Mouse (Mus musculus) brain, embryonic 18.5 days (tissue): ENCODE data around the gene Spats2.
"Not testable (repeated sequence)": the region's sequence is repeated elsewhere in the genome, so short reads cannot be mapped to it uniquely, and the experiment has no call there.

Experiments used
- DNase-seq: peaks from one replicate; pipeline ENCODE4 v3.0.0-alpha.2; 2012; ENCODE audit warnings: low read depth, low spot score

The Spats2 gene

DNA sequence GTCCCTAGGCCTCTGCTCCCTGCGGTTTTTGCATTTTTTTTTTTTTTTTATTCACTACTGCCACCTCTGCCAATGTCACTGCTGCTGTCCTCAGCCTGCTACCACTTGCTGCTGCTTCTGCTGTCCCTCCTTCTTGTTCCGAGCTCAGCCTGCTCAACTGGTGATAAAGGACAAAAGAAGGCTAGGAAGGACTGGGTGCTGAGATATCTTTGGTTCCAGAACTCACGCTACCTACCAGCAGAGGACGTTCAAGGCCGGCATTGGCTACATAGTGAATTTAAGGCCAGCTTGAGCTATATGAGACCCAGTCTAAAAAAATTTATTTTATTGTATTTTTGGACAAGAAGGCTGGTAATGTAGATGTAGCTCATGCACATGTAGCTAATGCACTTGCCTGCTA, 12.7 kb downstream of the Spats2 start:
- no peak for DNase-seq

DNA sequence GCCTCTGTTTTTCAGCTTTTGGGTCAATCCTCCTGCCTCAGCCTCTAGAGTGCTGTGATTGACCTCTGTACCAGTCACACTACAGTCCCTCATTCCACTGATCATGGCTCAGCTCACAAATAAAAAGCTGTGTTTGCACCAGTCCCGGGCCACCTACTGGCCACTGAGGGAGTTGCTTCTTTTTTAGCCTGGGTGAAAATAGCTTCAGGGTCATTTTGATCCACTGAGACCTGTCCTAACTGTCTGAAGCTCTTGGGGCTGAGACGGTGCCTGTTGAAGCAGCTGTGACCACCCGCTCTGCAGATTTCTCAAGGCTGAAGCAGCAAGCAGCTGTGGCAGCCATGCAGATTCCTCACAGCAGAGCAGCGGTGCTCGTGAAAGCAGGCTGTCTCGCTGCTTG, 14.0 kb downstream of the Spats2 start:
- no peak for DNase-seq

DNA sequence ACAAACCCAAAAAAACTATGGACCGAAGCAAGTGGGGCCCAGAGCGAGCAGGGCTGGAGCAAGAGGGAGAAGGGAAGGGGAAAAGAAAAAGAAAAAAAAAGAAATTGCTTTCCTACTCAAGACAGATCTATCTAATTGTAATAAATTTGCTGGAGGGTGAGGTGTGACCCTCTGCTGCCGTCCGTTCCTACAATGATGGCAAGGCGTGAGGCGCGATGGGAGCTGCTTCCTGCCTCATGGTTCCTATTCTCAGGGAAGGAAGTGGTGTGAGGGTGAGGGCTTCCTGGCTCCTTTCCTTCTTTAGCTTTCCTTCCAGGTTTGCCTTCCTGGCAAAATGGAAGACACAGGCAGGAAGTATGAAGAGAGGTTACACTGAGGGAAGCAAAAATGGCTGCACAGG, 24.8 kb downstream of the Spats2 start:
- no peak for DNase-seq

DNA sequence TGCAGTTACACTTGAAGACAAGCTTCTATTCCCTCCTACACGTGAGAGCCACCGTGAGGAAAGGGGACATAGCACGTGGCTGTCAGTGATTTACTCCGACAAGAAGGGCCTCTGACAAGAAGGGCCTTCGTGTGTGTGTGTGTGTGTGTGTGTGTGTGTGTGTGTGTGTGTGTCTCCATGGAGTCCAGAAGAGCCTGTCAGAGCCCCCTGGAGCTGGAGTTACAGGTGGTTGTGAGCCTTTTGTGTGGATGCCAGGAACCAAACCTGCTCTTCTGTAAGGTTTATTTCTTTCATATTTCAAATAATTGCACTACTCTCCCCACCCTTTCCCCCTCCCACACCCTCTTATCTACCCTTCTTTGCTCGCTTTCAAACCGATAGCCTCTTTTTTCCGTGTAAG, 25.6 kb downstream of the Spats2 start:
- no peak for DNase-seq

DNA sequence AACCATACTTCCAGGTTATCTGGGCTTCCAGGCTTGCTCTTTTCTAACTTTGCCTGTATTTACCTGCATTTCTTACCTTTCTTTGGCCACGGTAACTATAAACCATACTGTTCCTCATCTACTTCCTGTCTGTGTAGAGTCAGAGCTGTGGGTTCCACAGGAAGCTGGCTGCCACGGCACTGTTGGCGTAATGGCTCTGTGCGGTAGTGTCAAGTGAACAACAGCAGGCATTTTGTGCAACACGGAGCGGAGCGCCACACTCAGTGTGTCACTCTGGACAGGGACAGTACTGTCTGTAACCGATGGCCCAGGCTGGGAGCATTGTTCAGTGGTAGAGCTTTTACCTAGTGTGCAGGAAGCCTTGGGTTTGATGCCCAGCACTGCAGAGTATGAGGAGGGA, 27.8 kb downstream of the Spats2 start:
- no peak for DNase-seq

DNA sequence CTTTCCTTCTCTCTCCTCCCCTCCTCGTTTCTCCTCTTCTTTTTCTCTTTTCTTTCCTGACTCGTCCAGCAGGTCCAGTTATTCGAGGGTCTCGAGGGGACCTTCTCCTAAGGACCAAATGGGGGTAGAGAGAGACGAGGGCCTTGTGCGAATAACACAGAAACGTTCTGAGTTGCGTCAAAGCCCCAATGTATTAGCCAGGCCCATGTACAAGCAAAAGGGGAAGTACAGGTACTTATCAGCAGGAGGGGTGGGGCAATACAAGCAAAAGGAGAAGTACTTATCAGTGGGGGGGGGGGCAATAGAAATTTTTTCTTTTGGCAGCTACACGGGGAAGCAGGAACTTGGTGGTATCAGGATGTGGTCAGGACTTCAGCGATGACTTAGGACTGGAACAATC, 28.8 kb downstream of the Spats2 start:
- DNase-seq: not testable (repeated sequence)

DNA sequence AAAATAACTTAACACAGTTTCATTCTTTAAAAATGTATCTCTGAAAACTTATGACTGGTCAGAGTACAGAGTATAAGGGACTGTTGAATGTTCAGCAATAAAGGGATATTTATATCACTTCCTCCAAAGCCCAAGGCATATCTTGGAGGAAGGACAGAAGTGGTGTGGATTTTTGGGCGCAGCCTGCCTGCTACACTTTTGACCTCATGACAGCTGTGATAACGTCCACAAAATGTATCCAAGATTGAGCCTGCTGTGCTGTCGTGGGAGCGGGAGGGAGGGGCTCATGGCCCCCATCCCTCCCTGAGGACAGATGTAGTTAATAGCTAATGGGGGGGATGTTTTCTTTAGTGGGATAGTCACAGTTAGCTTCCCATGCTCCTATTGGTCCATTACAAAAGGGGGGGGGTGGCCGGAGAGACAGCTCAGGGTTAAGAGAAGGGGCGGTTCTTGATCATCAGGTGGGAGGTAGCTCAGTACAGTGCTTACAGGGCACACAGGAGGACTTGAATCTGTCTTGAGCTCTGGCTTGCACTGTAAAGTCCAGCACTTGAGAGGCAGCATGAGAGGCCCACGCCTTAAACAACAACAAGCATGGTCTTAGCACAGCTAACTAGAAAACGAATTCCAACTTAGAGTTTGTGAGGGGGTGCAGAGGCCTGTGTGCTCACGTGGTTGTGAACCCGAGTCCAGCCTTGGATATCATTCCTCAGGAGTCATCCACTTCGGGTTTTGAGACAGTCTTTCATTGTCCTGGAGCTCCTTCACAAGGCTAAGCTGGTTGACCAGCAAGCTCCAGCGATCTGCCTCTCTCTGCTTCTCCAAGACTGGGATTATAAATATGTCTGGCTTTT, 38.0 kb downstream of the Spats2 start:
- no peak for DNase-seq

DNA sequence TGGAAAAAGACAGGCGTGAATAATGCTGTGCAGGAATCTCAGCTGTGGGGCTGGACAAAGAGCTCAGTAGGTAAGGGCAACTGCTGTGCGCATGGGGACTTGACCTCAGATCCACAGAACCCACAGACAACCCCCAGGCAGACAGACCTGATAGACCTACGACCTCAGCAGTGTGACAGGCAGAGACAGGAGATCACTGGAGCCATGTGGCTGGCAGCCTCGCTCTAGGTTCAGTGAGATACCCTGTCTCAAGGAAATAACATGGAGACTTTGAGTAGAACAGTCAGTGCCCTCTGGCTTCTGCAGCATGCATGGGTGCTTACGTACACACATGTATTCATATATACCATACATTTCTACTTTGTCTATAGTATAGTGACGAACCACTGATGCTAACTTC, 46.4 kb downstream of the Spats2 start:
- DNase-seq: no peak

DNA sequence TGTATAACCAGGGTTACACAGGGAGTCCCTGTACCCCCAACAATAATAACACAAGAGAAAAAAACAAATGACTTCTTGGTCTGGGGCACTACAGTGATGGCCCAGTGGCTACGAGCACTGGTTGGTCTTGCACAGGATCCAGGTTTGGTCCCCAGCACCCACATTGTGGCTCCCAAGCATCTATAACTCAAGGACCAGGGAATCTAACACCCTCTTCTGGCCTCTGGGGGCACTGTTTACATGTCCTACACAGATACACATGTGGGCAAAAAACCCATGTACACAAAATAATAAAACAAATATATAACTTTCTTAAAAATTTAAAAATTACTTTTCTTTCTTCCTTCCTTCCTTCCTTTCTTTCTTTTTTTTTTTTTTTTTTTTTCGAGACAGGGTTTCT, 53.9 kb downstream of the Spats2 start:
- no peak for DNase-seq

DNA sequence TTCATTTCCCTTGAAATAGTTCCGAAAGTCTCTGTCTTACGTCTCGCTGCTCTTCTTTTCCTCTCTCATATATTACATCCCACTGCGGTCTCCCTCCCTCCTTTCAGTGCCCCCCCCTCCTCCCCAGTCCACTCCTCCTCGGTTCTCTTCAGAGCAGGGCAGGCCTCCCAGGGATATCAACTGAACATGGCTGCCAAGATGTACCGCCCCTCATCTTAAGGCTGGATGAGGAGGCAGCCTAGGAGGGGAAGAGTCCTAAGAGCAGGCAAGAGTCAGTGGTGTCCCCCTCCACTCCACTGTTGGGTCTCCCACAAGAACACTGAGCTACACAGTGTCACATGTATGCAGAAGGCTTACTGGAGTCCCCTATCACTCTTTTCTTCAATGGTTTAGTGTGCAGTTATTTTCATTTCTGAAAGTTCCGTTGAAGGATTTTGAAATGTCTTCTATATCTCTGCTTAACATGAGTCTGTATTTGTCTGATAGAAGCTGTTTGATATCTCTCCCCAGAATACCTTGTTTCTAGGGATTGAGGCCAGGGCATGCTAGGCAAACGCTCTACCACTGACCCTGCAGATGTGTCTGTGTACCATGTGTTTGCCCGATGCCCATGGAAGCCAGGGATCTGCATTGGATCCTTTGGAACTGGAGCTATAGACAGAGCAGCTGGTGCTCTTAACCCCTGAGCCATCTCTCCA, 58.6 kb downstream of the Spats2 start:
- no peak for DNase-seq

DNA sequence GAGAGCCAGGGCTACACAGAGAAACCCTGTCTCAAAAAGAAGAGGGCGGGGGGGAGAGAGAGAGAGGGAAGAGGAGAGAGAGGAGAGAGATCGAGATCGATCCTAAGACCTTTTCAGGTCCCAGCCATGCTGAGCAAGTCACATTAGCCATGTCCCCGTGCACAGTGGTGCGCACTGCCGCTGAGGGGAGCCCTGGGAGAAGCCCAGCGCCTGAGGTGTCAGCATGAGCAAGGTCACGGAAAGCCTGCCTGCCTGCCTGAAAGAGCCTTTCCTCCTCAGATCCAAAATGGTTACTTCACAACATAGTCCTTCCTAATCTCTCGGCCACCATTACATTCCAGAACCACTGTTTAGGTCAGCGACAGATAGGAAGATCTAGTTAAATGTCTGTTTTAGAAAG, 68.6 kb downstream of the Spats2 start:
- no peak for DNase-seq

DNA sequence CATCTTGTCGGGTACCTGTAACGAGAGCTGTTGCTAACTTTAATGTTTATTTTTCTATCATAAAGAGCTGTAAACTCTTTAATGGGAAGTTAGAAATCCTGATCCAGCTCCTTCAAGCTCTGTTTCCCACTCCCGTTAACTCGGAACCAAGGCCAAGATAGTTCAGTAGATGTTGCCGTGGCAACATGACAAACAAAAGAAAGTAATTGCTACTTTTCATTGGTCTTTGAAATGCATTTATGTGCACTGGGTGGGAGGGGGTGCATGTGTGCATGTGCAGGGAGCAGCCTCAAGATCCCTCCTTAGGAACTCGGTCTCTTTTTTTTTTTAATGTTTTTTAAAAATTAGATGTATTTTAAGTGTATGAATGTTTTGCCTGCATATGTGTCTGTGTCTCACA, 69.3 kb downstream of the Spats2 start:
- DNase-seq: peak; percentile 39

DNA sequence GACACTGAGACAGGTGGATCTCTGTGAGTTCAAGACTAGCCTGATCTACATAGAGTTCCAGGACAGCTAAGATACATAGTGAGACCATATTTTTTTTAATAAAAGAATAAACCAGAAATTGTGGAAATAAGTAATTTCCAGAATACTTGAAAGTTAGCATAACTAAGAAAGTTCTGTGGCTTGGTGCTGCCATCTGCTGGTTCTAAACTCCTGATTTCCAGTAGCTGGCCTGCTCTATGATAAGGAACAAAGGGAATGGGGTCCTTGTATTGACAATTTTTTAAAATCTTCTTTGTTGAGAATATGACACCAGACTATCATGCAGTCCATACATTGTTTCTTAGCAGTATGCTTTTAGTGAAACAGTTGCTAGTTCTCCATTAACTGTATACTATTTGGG, 73.0 kb downstream of the Spats2 start:
- no peak for DNase-seq

DNA sequence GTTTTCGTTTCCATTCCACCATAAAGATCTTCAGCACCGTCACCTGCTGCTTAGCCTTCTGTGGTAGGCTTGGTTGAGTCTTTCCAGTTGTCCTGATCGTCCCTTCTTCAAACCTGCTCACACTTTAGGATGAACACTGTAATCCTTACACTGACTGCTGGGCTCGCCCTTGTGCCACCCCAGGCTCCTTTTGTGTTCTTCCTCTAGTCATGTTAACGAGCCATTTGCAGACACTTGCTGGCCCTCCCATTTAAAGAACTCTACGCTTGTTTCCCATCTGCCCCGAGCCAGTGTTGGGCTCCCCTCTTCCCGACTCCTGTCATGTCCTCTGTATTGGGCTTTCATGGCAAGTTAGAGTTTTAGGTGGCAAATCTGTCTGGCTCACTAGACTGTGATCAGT, 80.2 kb downstream of the Spats2 start:
- no peak for DNase-seq

DNA sequence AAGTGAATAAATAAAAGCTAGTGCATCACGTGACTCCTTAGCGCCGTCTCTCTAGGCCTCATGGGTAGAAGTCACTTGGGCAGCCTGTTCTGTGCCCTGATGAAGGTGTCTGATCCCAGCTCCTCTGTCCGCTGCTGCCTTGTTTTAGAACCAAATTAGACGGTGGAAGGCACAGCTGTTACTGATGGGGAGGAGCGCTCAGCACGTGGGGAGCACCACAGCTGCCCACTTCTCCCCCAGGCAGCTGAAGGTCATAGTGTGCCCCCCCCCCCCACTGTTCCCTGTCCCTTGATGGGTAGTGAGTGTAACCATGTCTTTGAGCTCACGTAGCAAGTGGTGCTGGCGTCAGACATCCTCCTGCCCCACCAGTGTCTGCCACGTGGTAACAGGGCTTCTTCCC, 87.5 kb downstream of the Spats2 start:
- DNase-seq: no peak

DNA sequence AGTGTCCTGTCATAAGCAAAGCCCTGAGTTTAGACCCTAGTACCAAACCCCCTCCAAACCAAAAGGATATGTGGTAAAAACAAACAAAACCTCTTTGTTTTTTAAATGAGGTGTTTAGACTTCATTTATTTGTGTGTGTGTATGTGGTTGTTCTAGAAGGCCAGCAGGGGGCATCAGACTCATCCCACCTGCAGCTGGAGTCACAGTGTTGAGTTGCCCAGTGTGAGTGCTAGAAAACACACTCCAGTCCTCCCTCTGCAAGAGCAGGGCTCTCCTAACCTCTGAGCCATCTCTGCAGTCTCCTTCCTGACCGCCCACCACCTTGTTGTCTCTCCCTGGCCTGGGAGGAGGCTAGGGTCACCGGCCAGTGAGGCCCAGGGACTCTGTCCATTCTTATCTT, 89.2 kb downstream of the Spats2 start:
- no peak for DNase-seq

DNA sequence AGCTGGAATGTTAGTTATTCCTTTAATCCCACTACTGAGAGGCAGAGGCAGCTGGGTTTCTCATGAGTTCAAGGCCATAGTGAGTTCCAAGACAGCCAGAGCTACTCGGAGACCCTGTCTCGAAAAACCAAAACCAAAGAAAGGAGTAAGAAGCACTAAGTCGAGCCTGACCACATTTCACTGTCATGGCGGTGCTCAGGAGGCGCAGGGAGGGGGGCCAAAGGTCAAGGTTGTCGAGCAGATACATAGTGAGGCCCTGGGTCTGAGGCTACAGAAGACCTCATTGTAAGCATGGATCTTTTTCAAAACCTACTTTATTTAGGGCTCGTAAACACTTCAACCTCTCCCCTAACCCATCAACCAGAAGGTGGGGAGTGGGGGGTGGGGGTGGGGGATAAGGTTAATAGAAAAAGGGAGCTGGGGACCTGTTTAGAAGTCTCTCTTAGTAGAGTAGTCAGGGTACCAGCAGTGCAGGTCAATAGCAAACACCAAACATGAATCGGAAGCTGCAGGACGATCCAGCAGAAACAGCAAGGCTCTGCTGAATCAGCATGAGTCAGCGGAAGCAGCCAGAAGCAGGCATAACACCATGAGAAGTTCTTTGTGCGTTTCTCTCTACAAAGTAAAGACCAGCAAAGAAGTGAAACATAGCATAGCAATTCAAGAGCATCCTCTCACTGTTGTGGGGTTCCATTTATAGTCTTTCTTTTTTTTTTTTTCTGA, 90.2 kb downstream of the Spats2 start:
- DNase-seq: no peak

DNA sequence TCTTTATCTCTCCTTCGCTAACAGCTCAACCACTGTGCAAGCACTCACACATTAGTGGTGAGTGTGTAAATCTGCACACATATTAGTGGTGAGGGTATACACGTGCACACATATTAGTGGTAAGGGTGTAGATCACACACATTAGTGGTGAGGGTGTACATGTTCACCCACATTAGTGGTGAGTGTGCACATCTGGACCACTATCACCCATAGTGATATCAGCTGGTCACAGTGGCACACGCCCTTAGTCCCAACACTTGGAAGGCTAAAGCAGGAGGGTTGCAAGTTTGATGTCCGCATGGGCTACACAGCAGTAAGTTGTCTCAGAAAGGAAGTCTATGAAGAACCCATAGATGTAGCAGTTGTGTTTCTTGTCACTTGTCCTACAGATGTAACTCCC, 91.9 kb downstream of the Spats2 start:
- no peak for DNase-seq

DNA sequence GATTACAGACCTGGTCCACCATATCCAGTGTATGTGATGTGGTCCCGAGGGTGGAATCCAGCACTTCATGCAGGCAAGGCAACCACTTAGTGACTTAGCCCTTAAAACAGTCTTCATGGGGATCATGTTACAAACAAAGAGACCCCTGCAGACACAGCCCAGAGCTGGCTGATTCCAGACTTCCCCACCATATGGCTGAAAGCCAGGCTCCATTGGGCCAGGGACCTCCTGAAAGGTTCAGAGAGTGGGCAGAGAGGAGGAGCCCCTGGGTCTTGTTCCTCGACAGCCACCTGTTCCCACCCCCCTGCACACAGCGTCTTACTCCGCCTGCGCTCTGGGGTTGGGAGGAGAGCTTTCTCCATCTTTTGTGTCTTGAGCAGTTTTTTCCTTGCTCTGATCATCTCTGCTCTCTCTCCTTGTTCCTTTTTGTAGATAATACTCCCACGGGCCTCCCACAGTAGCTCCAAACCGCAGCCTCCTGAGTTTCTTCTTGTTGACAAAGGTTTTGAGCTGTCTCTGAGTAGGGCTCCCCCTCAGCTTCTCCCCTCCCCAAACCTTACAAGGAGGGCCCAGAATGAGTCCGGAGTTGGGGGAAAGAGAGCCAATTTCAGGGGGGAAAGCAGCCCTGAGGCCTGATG, 95.7 kb downstream of the Spats2 start:
- DNase-seq: no peak

DNA sequence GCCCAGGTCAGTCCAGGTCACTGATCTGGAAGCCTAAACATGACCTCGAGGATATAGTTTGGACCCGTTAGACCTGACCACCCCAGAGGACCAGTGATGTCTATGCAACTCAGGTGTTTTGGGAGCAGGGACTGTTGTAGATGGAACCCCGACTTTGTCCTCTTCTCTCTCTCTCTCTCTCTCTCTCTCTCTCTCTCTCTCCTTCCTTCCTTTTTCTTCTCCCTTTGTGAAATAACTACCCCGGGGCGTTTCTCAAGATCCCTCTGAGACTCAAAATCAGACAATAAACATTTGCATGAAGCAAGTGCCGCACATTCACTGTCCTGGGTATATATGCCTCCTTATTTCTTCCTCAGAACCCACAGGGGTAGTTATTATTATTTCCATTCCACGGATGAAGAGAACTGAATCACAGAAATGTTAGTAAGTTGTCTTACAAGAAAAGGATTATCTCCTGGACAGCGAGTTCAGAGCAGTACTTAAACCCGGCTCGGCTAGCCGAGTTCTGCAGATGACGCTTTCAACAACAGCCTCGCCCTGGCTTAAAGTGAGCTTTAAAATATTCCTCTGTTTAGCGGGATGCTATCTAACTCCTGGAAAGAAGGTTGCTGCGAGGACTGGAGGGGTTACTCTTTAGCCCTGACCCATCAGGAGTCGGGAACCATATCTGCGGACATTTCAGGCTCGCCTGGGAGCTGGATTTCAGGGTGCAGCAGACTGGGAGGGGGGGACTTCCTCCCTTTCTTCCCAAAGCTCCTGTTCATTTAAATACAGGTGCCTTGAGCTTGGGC, 97.3 kb downstream of the Spats2 start:
- DNase-seq: no peak

DNA sequence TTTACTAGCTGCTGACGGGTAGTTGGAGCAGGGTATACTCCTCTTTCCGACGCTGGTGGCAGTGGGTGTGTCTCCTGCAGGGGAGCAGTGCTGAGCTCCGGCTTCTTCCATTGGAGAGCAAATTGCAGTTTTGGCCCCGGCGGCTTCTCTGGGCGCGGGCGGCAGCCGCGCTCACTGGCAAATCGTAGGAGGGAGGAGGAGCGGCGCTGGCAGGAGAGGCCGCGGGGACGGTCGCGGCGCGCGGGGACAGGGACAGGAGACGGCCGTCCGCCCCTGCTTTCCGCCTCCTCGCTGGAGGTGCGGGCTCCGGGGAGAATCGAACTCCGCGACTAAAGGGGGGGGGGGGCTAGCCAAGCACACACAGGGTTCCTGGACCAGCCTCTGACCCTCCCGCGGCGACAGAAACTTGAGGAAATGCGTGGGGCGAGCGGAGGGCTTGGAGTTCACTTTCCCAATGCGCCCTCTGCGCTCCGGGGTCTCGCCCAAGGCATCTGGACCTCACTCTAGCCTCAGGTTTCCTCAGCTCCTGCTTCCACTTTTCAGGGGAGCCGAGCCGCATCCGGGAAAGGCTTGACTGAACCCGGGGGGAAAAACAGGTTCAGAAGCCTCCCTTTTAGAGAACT, 98.0 kb downstream of the Spats2 start:
- DNase-seq: no peak
